Mouse (Mus musculus) G1E (cell line): ENCODE results near the gene Mecr. TPM values are rescaled to one million over a fixed set of nuclear protein-coding genes. Genes with fewer than 3 reads are reported as not detected.

Source experiments
- ATAC-seq: 2 replicates; pipeline ENCODE4 v1.8.0; 2016; ENCODE audit warnings: mild to moderate bottlenecking; ENCODE audit not compliant: insufficient number of reproducible peaks, poor library complexity, low FRiP score, severe bottlenecking; ENCODE audit errors: extremely low read depth
- DNase-seq: peaks from one replicate; pipeline ENCODE4 v3.0.0; 2012; ENCODE audit warnings: low spot score
- H3K27me3 ChIP-seq: 2 replicates; pipeline ENCODE4 v1.6.1; 2012; ENCODE audit warnings: mild to moderate bottlenecking, low read length, inconsistent platforms; ENCODE audit not compliant: insufficient read depth
- H3K36me3 ChIP-seq: replicated peaks from 2 replicates; pipeline ENCODE3; 2012; ENCODE audit warnings: mild to moderate bottlenecking, inconsistent platforms
- H3K4me1 ChIP-seq: 2 replicates; pipeline ENCODE4 v1.6.1; 2012; ENCODE audit warnings: low read depth, low read length, inconsistent platforms, mixed read lengths; ENCODE audit not compliant: insufficient read depth
- H3K4me3 ChIP-seq: 2 replicates; pipeline ENCODE4 v1.5.1; 2012; ENCODE audit warnings: low read depth, mild to moderate bottlenecking, inconsistent platforms, low read length, moderate library complexity, mixed read lengths
- H3K9me3 ChIP-seq: replicated peaks from 2 replicates; pipeline ENCODE4 v1.6.1; 2012; ENCODE audit warnings: inconsistent platforms
- CTCF ChIP-seq: IDR thresholded peaks from 2 replicates; pipeline ENCODE4 v1.5.1; 2012; ENCODE audit warnings: low read depth, low read length, inconsistent platforms, mixed read lengths
- GATA1 ChIP-seq: IDR thresholded peaks from 2 replicates; pipeline ENCODE4 v1.6.1; 2012; ENCODE audit warnings: borderline replicate concordance, low read length, inconsistent platforms, mixed read lengths
- GATA2 ChIP-seq: IDR thresholded peaks from 2 replicates; pipeline ENCODE4 v1.6.1; 2012; ENCODE audit warnings: low read depth, low read length, inconsistent platforms, borderline replicate concordance
- POLR2AphosphoS5 ChIP-seq: IDR thresholded peaks from 2 replicates; pipeline ENCODE4 v1.6.1; 2012; ENCODE audit warnings: low read depth, low read length, inconsistent platforms; ENCODE audit not compliant: insufficient replicate concordance
- TAL1 ChIP-seq: conservative IDR thresholded peaks from 2 replicates; pipeline ENCODE4 v1.6.1; 2012; ENCODE audit warnings: low read depth, low read length, inconsistent platforms, mixed read lengths
- polyA plus RNA-seq: library from polyadenylated mRNA; stranded (reverse); fragments of >175 nt; gene quantifications from 2 replicates; pipeline ENCODE4 v1.2.3, GENCODE M21; 2012
- total RNA-seq, 2 experiments: library from RNA; stranded (forward) in 1 of 2; stranded (reverse) in 1 of 2; fragments of 200-1000 nt in 1 of 2; fragments of >200 nt in 1 of 2; fragmentation: Nextera tagmentation in 1 of 2; gene quantifications; 2 replicates each; pipeline ENCODE4 v1.2.3; 2014 to 2017

Gene Mecr
- total and polyA plus RNA-seq, 3 experiments = 32.3 to 50.6 (median 38.0) TPM

DNA sequence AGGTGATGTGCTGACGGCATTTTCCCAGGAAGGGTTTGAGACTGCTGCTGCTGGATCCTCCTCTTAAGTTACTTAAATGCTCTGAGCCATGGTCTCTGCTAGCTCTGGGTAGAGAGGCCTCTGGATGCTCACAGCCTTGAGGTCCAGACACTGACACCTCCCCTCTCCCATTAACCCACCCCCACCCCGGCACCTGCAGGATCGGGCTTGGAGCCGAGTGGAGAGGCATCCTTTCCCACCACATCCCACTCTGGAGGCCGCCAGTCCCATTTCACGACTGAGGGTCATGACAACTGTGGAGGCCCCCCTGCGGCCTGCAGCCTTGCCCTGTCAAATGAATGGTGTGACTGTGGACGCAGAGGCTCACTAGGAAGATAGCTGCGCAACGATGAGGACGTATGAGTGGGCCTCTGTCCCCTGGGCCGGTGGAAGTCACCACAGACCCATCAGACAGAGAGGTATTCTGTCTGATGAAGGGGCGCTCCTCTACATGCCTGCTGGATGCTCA lies 72.6 kb downstream of the Mecr start:
- no peak for TF ChIP-seq TAL1
- TF ChIP-seq GATA1 = no peak
- no peak for TF ChIP-seq POLR2AphosphoS5
- TF ChIP-seq GATA2 = no peak
- no peak for TF ChIP-seq CTCF
- Histone ChIP-seq H3K27me3 (peaks cover 26% of the 10 kb centered on the region), H3K36me3 (peaks cover 21% of the 10 kb centered on the region), H3K9me3 (peaks cover 14% of the 10 kb centered on the region), H3K4me3 (no peak overlapping the region), H3K4me1 (peaks cover 29% of the 10 kb centered on the region)
- ATAC-seq (no peak), DNase-seq (no peak)

DNA sequence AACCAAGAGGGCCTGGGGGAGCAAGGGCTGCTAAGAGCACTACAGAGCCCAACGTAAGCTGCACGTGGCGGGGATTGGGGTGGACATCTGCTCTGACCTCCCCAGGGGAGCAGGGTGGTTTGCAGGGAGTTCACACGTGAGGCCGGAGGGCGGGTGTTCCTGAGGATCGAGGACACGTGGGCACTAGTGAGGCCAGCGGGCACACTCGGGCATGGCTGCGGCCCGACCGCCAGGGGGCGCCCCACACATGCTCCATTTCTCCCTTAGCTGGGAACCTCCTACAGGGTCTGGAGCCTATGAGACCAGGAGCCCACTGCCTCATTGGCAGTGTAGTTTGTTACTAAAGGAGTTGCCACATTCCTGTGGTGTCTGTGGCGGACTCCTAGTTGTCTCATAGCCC lies 73.2 kb downstream of the Mecr start:
- Histone ChIP-seq H3K4me3 (no peak overlapping the region), H3K4me1 (peaks cover 29% of the 10 kb centered on the region), H3K27me3 (peaks cover 26% of the 10 kb centered on the region), H3K36me3 (peaks cover 26% of the 10 kb centered on the region), H3K9me3 (peaks cover 19% of the 10 kb centered on the region)
- DNase-seq (peak; percentile 58), ATAC-seq (no peak; the same call in 1 of the 2 replicates)
- TF ChIP-seq GATA1 (no peak), CTCF (peak; percentile 95), GATA2 (no peak), TAL1 (no peak), POLR2AphosphoS5 (no peak)

DNA sequence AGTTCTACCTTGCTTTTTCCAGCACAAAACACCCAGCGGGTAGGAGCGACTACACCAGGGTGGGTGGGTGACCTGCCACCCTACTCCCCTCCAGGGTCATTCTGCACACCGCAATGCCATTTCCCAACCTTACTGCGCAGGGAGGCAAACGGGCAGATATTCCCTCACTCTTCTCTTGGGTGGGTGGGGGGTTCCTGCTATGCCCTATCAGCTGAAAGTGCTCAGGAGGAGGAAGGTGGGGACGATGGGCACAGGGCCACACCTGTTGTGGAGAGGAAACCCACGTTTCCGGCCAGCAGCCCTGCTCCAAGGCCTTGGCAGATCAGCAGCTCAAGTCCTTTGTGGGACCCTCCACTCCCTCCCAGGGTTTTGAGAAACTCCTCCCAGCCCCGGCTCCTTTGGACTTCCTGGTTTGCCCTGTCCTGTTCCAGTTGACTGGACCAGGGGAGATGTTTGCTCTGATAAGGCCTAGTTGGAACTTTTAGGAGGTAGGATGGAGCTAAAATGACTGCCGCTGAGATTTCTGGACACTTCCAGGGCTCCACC lies 73.8 kb downstream of the Mecr start:
- peaks cover 26% of the 10 kb centered on the region for H3K9me3 ChIP-seq
- H3K36me3 ChIP-seq = peaks cover 33% of the 10 kb centered on the region
- DNase-seq (no peak), ATAC-seq (no peak)
- TF ChIP-seq GATA1 (no peak), CTCF (no peak), POLR2AphosphoS5 (no peak), TAL1 (no peak), GATA2 (no peak)
- peaks cover 29% of the 10 kb centered on the region for H3K4me1 ChIP-seq
- H3K4me3 ChIP-seq = no peak overlapping the region
- H3K27me3 ChIP-seq = peaks cover 26% of the 10 kb centered on the region

Other genes with a start within 250 kb of the Mecr start
- gene Ptpru, start 5.2 kb upstream of the Mecr start, total RNA-seq (2014; fragmentation: Nextera tagmentation) = 41.8 and 44.4 TPM in 2 replicates
- 5.5 and 7.3 TPM in 2 replicates for gene Ptpru, start 5.2 kb upstream of the Mecr start, total RNA-seq (2017)
- gene Ptpru, start 5.2 kb upstream of the Mecr start, polyA plus RNA-seq = 53.1 and 54.0 TPM in 2 replicates
- 44.8 and 53.1 TPM in 2 replicates for gene Srsf4, start 30.1 kb downstream of the Mecr start, total RNA-seq (2014; fragmentation: Nextera tagmentation)
- 33.9 and 60.3 TPM in 2 replicates for gene Srsf4, start 30.1 kb downstream of the Mecr start, total RNA-seq (2017)
- 153 and 156 TPM in 2 replicates for gene Srsf4, start 30.1 kb downstream of the Mecr start, polyA plus RNA-seq
- gene Tmem200b, start 78.3 kb downstream of the Mecr start, total RNA-seq (2014; fragmentation: Nextera tagmentation) = not detected in 2 replicates
- 0.06 and 0.22 TPM in 2 replicates for gene Tmem200b, start 78.3 kb downstream of the Mecr start, total RNA-seq (2017)
- gene Tmem200b, start 78.3 kb downstream of the Mecr start, polyA plus RNA-seq = not detected in 2 replicates
- 0.63 and 1.2 TPM in 2 replicates for gene Gm10300, start 231.2 kb downstream of the Mecr start, total RNA-seq (2014; fragmentation: Nextera tagmentation)
- 0.16 and 0.46 TPM in 2 replicates for gene Gm10300, start 231.2 kb downstream of the Mecr start, total RNA-seq (2017)
- gene Gm10300, start 231.2 kb downstream of the Mecr start, polyA plus RNA-seq = 0.26 and 0.28 TPM in 2 replicates
- 329 and 560 TPM in 2 replicates for gene Epb41, start 231.9 kb downstream of the Mecr start, total RNA-seq (2014; fragmentation: Nextera tagmentation)
- gene Epb41, start 231.9 kb downstream of the Mecr start, total RNA-seq (2017) = 97.8 and 129 TPM in 2 replicates
- 119 and 152 TPM in 2 replicates for gene Epb41, start 231.9 kb downstream of the Mecr start, polyA plus RNA-seq